Mouse (Mus musculus) A20 (cell line): ENCODE measurements around the gene Ak9.

ENCODE experiments used
- DNase-seq: peaks from one replicate; pipeline ENCODE4 v3.0.0-alpha.2; 2011; ENCODE audit warnings: low read depth, low spot score

Gene Ak9

GRCm38 (mm10) chr10:41450780-41451522 is 147.2 kb downstream of the Ak9 start:
- DNase-seq, result no peak

GRCm38 (mm10) chr10:41451656-41452055 is 147.9 kb downstream of the Ak9 start:
- no peak for DNase-seq

GRCm38 (mm10) chr10:41452791-41453190 is 149.0 kb downstream of the Ak9 start:
- DNase-seq, result no peak

- DNase-seq, result no peak
Observed at GRCm38 (mm10) chr10:41459990-41460389, 156.2 kb downstream of the Ak9 start.

GRCm38 (mm10) chr10:41460501-41460900 is 156.7 kb downstream of the Ak9 start:
- no peak for DNase-seq

- DNase-seq, result no peak
Observed at GRCm38 (mm10) chr10:41461057-41461722, 157.4 kb downstream of the Ak9 start.

- DNase-seq, result no peak
Observed at GRCm38 (mm10) chr10:41464401-41464955, 160.7 kb downstream of the Ak9 start.

GRCm38 (mm10) chr10:41467325-41467724 is 163.5 kb downstream of the Ak9 start:
- DNase-seq, result no peak

GRCm38 (mm10) chr10:41470693-41471092 is 166.9 kb downstream of the Ak9 start:
- DNase-seq, result peak; percentile 20

GRCm38 (mm10) chr10:41472534-41472933 is 168.8 kb downstream of the Ak9 start:
- DNase-seq, result no peak

- DNase-seq, result peak; percentile 27
Observed at GRCm38 (mm10) chr10:41472962-41473481, 169.2 kb downstream of the Ak9 start.

- DNase-seq, result peak; percentile 80
Observed at GRCm38 (mm10) chr10:41473782-41474468, 170.1 kb downstream of the Ak9 start.

- DNase-seq, result peak; percentile 58
Observed at GRCm38 (mm10) chr10:41474981-41475391, 171.2 kb downstream of the Ak9 start.

GRCm38 (mm10) chr10:41476171-41477017 is 172.6 kb downstream of the Ak9 start, which contains the start of gene Mical1:
Gene Mical1 (plus strand): TSS chr10:41476314.
- peak; percentile 87 for DNase-seq

- DNase-seq, result peak; percentile 70
Observed at GRCm38 (mm10) chr10:41477018-41477277, 173.2 kb downstream of the Ak9 start.

- peak; percentile 71 for DNase-seq
Observed at GRCm38 (mm10) chr10:41477278-41478181, 173.8 kb downstream of the Ak9 start.

GRCm38 (mm10) chr10:41479961-41480360 is 176.2 kb downstream of the Ak9 start:
- no peak for DNase-seq

- DNase-seq, result no peak
Observed at GRCm38 (mm10) chr10:41480938-41481880, 177.4 kb downstream of the Ak9 start.

GRCm38 (mm10) chr10:41482446-41482845 is 178.7 kb downstream of the Ak9 start:
- DNase-seq, result no peak
